Mouse (Mus musculus): ENCODE results near the gene Mmel1.

- TF ChIP-seq POLR2A (IDR thresholded peaks at IDR 0.05; ENCODE audit: insufficient read depth, low read length) = no peak
- TF ChIP-seq EP300 (IDR thresholded peaks at IDR 0.05; ENCODE audit: insufficient read depth, low read depth, low read length) = no peak
These were observed 52.9 kb downstream of the Mmel1 start for GRCm38 (mm10) chr4:154922291-154922690.

All from ES-Bruce4 (cell line).